Mouse (Mus musculus) liver, embryonic 14.5 days (tissue): ENCODE data around the gene Hscb.

Experiments used
- CTCF ChIP-seq: IDR thresholded peaks from 2 replicates; pipeline ENCODE4 v1.5.1; 2016; ENCODE audit warnings: antibody characterized with exemption, low read depth, control low read depth
- EP300 ChIP-seq: IDR thresholded peaks from 2 replicates; pipeline ENCODE4 v1.6.1; 2016; ENCODE audit warnings: antibody characterized with exemption, low read depth

- no peak for TF ChIP-seq CTCF
- no peak for TF ChIP-seq EP300
Observed at GRCm38 (mm10) chr5:110780761-110781528, 58.6 kb downstream of the Hscb start.
